Comparison of ENCODE assay signal across 8 mouse cellular contexts in the genomic region with DNA sequence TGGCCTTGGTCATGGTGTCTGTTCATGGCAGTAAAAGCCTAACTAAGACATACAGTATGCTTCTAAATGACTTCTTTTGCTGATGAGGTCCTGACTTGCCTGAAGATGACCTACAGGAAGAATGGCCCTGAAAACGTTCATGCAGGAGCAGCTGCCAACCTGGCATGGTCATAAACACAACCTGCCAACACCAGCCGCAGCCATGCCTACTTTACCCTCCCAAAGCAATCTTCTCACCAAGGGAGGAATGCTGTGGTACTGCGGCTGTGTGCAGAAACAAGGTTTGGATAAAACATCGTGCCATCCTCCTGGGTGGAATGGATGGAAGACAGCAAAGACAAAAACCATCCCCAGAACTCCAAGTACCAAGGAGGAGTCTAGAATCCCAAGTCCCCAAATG. TPM values are rescaled to one million over a fixed set of nuclear protein-coding genes. Genes with fewer than 3 reads are reported as not detected.
DNase-seq lines count a peak whose midpoint lies in the region; ATAC-seq lines count a peak whose summit lies in the region.
"Had no signal": no experiment of that assay in that cellular context is flagged by ENCODE, and none has a peak within 500 bp of the region (broad histone marks: within the 10 kb centered on the region; RNA-seq: fewer than 3 reads in every experiment).

No protein-coding gene starts in this region.

- intact Hi-C loops in left cerebral cortex, postnatal 4 days (cut with DNase I), result no loop called here
- intact Hi-C loops in left cerebral cortex, postnatal 14 days (cut with DNase I), result loop anchor here (5.0 kb wide), 1 partner anchor 122 kb away; no protein-coding TSS in a partner anchor

- peak; percentile 31 for DNase-seq in left cerebral cortex, postnatal 4 days
- no peak for DNase-seq in left cerebral cortex, postnatal 14 days (ENCODE audit: low spot score in 2 of 2)
- DNase-seq in cerebellum, postnatal 10 days, result peak; percentile 70
- DNase-seq in layer of hippocampus, adult 11-12 months (ENCODE audit: low spot score), result no peak
- no peak for DNase-seq in spleen, postnatal 36 days (ENCODE audit: low spot score in 2 of 2)

- no peak overlapping the region for H3K4me3 ChIP-seq in forebrain, embryonic 13.5 days
- no peak overlapping the region for H3K4me3 ChIP-seq in limb, embryonic 12.5 days (replicated peaks)
- H3K4me3 ChIP-seq: intestine, embryonic 15.5 days had no signal

- H3K4me1 ChIP-seq in forebrain, embryonic 13.5 days, result peaks cover 11% of the 10 kb centered on the region
- H3K4me1 ChIP-seq in limb, embryonic 12.5 days (replicated peaks), result peaks cover 6% of the 10 kb centered on the region

- H3K9ac ChIP-seq in forebrain, embryonic 13.5 days, result no peak overlapping the region
- H3K9ac ChIP-seq in limb, embryonic 12.5 days (replicated peaks), result no peak overlapping the region
- H3K9ac ChIP-seq: intestine, embryonic 15.5 days had no signal

- H3K4me2 ChIP-seq in forebrain, embryonic 13.5 days, result no peak overlapping the region
- no peak overlapping the region for H3K4me2 ChIP-seq in limb, embryonic 12.5 days
- H3K4me2 ChIP-seq: intestine, embryonic 15.5 days had no signal

- peak overlapping the region; percentile 48 for H3K27ac ChIP-seq in forebrain, embryonic 13.5 days
- H3K27ac ChIP-seq in limb, embryonic 12.5 days, result peak overlapping the region; percentile 89

- ATAC-seq in forebrain, embryonic 13.5 days, result 0 out of 2 replicates have a peak, but pooled peaks have one; percentile 7
- no peak for ATAC-seq in limb, embryonic 12.5 days (ENCODE audit: insufficient number of reproducible peaks, insufficient read depth, low FRiP score, low TSS enrichment, low read depth)

- peaks cover 22% of the 10 kb centered on the region for H3K36me3 ChIP-seq in forebrain, embryonic 13.5 days (ENCODE audit: poor library complexity, severe bottlenecking)
- H3K36me3 ChIP-seq in limb, embryonic 12.5 days, result peaks cover 53% of the 10 kb centered on the region

- WGBS in forebrain, embryonic 13.5 days, result 69% methylated on average over 4 of the region's 4 CpGs
- WGBS in limb, embryonic 12.5 days, result 85% methylated on average over 4 of the region's 4 CpGs

- no peaks in the 10 kb centered on the region for H3K9me3 ChIP-seq in forebrain, embryonic 13.5 days (replicated peaks)
- no peaks in the 10 kb centered on the region for H3K9me3 ChIP-seq in limb, embryonic 12.5 days
- H3K9me3 ChIP-seq: intestine, embryonic 15.5 days had no signal

- no peaks in the 10 kb centered on the region for H3K27me3 ChIP-seq in forebrain, embryonic 13.5 days
- H3K27me3 ChIP-seq in limb, embryonic 12.5 days, result no peaks in the 10 kb centered on the region
- H3K27me3 ChIP-seq: intestine, embryonic 15.5 days had no signal

RNA-seq across cellular contexts. Expression of gene Dcaf5, which starts 57.0 kb away (rescaled TPM):
- total RNA-seq in left cerebral cortex, postnatal 4 days (2021), result 10 to 100 TPM; 58.4 to 64.0 TPM
- 10 to 100 TPM; 78.0 to 78.9 TPM for total RNA-seq in left cerebral cortex, postnatal 14 days (2021)
- polyA plus RNA-seq in forebrain, embryonic 13.5 days (2015; fragmentation: Nextera tagmentation; extraction: Ambion mirVana), result 16.1 and 19.5 TPM in 2 replicates
- 18.3 and 19.0 TPM in 2 replicates for polyA plus RNA-seq in limb, embryonic 12.5 days (2016; fragmentation: Nextera tagmentation; extraction: Ambion mirVana)

Comparison
In these comparisons a context has a peak if more than half of its experiments do, and no peak if none do; other contexts are left out.
1. DNase-seq: peak in left cerebral cortex, postnatal 4 days (single experiment) and cerebellum, postnatal 10 days (2 of 2); none in left cerebral cortex, postnatal 14 days (0 of 2), layer of hippocampus, adult 11-12 months (single experiment) and spleen, postnatal 36 days (0 of 2).